Mouse (Mus musculus): ENCODE data around the gene Fads3. TPM values are rescaled to one million over a fixed set of nuclear protein-coding genes. Genes with fewer than 3 reads are reported as not detected.
A peak's percentile ranks its signal among the peaks of the same experiment; 100 is the strongest.

The Fads3 gene
- total and polyA plus RNA-seq, 3 experiments = 2.3 to 11.2 TPM; not detected in 1

DNA sequence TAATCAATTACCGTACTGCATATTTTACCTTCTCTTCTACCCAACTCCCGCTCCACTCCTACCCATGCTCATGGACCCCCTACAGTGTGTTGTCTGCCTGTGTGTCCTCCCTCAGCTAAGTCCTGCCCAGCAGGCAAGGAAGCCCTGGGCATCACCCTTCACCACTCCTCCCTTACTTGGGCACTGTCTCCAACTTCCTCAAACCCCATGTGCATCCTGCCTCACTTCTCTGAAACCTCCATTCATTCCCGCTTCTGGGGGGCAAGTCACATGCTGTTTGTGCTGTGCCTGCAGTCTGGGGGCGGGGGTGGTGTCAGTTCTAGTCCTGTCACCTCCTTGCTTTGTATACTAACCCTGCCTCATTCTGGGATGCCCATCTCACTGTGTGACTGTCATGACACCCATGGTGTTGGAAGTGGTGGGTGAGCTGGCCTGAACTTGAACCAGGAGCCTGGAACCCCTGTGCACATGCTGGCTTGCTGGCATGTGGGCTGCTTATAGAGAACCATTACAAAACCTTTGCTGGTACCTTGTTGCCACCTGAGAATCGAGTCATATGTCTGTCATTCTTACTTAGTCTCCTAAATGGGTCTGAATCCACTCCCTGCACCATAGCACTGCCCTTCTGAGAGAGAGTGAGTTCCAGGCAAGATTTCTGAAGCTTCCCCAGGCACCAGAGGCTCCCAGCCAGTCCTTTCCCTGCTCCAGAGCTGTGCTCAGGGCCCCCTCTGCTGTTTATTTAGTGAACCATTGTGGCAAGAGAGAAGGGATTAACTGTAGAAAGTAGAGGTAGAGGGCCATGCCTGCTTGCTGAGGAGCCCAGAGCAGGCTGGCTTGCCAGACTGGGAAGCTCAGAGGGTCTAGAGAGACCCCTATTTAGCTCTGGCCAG, 18.7 kb upstream of the Fads3 start:
- Histone ChIP-seq H3K4me3 (ENCODE audit: control insufficient read depth in 1 of 2, insufficient read depth in 1 of 2, low read depth in 2 of 2, low read length in 2 of 2) (no peak overlapping the region), H3K27ac (ENCODE audit: control insufficient read depth, low read depth, low read length) (no peak overlapping the region), H3K9me3 (replicated peaks; ENCODE audit: insufficient read depth, low read length) (no peaks in the 10 kb centered on the region), H3K9ac (ENCODE audit: control insufficient read depth, low read depth, low read length, poor library complexity, severe bottlenecking) (no peak overlapping the region), H3K36me3 (ENCODE audit: control insufficient read depth in 1 of 2, insufficient read depth in 2 of 2, low read length in 2 of 2) (peaks cover 0 to 2% of the 10 kb centered on the region in 2 experiments; a peak in 1 of 4 replicates), H3K4me1 (ENCODE audit: control insufficient read depth in 1 of 2, insufficient read depth in 2 of 2, low read length in 2 of 2) (peaks cover 0 to 7% of the 10 kb centered on the region in 2 experiments; a peak in 1 of 4 replicates), H3K27me3 (ENCODE audit: control insufficient read depth in 1 of 2, insufficient read depth in 2 of 2, low read length in 2 of 2) (no peaks in the 10 kb centered on the region; a peak in 1 of 4 replicates), H3K79me2 (ENCODE audit: control insufficient read depth, insufficient read depth, low read length, poor library complexity) (no peaks in the 10 kb centered on the region)
- DNase-seq (ENCODE audit: low read depth, low spot score) = no peak
- TF ChIP-seq GABPA (IDR thresholded peaks at IDR 0.05; ENCODE audit: low read depth, low read length) (no peak), E2F4 (IDR thresholded peaks at IDR 0.05; ENCODE audit: borderline replicate concordance, low read depth, low read length) (no peak), POLR2AphosphoS5 (IDR thresholded peaks at IDR 0.05; ENCODE audit: borderline replicate concordance, low read depth, low read length) (no peak), POLR2A (IDR thresholded peaks at IDR 0.05; ENCODE audit: control insufficient read depth in 1 of 2, insufficient read depth in 1 of 2, low read depth in 1 of 2, low read length in 2 of 2, poor library complexity in 1 of 2) (no peak), ZC3H11A (IDR thresholded peaks at IDR 0.05; ENCODE audit: low read depth, low read length) (peak; percentile 22; the same call in 1 of the 2 replicates), CTCF (IDR thresholded peaks at IDR 0.05 in 2 of 3, conservative IDR thresholded peaks at IDR 0.05 in 1 of 3; ENCODE audit: control insufficient read depth in 1 of 3, insufficient read depth in 1 of 3, low read depth in 2 of 3, low read length in 3 of 3, poor library complexity in 1 of 3, severe bottlenecking in 1 of 3) (peak in 2 of 3 experiments; percentile 35 to 49; a peak in 4 of 6 replicates), USF2 (IDR thresholded peaks at IDR 0.05; ENCODE audit: borderline replicate concordance in 1 of 2, insufficient read depth in 1 of 2, low read depth in 1 of 2, low read length in 2 of 2) (no peak), UBTF (IDR thresholded peaks at IDR 0.05; ENCODE audit: borderline replicate concordance, insufficient read depth, low read depth, low read length) (no peak), CHD1 (IDR thresholded peaks at IDR 0.05; ENCODE audit: low read depth, low read length) (no peak), TCF12 (IDR thresholded peaks at IDR 0.05; ENCODE audit: low read depth, low read length) (no peak), CHD2 (IDR thresholded peaks at IDR 0.05; ENCODE audit: low read length) (no peak), RAD21 (IDR thresholded peaks at IDR 0.05; ENCODE audit: low read depth, low read length) (peak; percentile 47), ETS1 (IDR thresholded peaks at IDR 0.05; ENCODE audit: low read depth, low read length) (no peak), SIN3A (IDR thresholded peaks at IDR 0.05; ENCODE audit: low read length) (no peak), SMC3 (IDR thresholded peaks at IDR 0.05; ENCODE audit: low read depth, low read length) (peak; percentile 58), HCFC1 (IDR thresholded peaks at IDR 0.05; ENCODE audit: low read depth, low read length) (no peak), ZNF384 (IDR thresholded peaks at IDR 0.05; ENCODE audit: low read depth, low read length) (no peak), GATA1 (IDR thresholded peaks at IDR 0.05; ENCODE audit: low read depth, low read length) (no peak), MAZ (IDR thresholded peaks at IDR 0.05; ENCODE audit: low read depth, low read length) (no peak), RCOR1 (IDR thresholded peaks at IDR 0.05; ENCODE audit: low read depth, low read length) (no peak), BHLHE40 (IDR thresholded peaks at IDR 0.05; ENCODE audit: borderline replicate concordance, low read depth, low read length) (no peak), MYC (IDR thresholded peaks at IDR 0.05; ENCODE audit: low read depth, low read length) (no peak), USF1 (IDR thresholded peaks at IDR 0.05; ENCODE audit: low read depth, low read length) (no peak), TAL1 (IDR thresholded peaks at IDR 0.05; ENCODE audit: low read length) (no peak)

Measured in MEL (cell line).